Mouse (Mus musculus) right cerebral cortex, adult 2 months (tissue): ENCODE results near the gene Omp.
A peak's percentile ranks its signal among the peaks of the same experiment; 100 is the strongest.

Experiments used
- DNase-seq, 2 experiments: peaks; one replicate each; pipeline ENCODE4 v3.0.0; 2021 to 2022; ENCODE audit warnings: low spot score in 2 of 2

Omp gene

DNA sequence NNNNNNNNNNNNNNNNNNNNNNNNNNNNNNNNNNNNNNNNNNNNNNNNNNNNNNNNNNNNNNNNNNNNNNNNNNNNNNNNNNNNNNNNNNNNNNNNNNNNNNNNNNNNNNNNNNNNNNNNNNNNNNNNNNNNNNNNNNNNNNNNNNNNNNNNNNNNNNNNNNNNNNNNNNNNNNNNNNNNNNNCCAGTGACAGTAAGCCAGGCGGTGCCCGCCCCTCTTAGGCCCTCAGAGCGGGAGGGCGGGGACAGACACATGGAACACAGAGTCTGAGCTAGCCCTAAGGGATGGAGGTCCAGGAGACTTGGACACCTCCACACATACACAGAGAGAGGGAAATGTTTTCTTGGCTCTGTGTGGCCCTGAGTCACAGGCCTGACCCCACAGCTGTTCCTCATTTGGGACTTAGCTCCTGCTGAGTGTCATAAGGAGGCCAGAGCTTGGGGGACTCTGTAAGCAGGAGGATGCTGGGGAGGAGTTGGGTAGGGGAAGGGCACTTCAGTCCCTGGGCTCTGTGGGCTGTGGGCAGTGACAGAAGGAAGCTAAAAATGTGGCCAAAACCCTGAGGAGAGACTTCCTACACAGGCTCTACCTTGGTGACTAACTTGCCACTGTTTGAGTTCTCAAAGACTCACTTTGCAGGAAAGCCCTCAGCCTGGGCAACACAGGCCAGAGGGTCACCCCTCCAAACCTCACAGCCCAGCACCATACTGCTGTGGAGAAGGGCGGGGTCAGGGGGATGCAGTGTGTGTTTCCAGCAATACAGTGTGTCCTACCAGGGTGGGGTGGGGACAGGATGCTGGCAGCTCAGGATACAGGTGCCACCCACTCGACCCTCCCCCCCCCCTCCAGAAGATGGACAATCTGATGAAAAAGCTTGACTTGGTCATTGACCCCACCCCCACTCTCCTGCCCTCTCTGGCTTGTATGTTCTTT lies 26.1 kb upstream of the Omp start:
- DNase-seq = peak; percentile 31

DNA sequence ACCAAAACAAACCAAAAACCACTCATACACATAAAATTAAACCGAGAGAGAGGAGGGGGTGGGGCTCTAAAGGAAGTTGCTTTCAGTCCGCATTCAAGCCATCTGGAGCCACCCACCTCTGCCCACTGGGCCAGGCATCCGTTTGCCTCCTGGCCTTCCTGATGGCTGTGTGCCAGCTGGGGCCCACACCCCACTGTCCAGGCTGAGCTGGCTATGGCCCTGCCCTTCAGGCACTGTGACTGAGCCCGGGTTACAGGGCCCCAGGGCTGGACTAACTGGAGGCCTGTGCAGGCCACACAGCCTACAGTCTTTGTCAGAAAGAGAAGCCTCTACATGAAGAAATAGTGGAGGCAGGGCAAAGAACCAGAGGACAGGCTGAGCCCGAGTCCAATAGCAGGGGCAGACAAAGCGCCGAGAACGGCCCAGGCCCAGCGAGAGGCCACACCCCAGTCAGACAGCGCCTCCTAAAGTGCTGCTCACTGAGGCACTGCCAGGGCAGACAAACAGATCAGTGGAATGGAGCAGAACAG lies 19.8 kb upstream of the Omp start:
- no peak for DNase-seq

GRCm38 (mm10) chr7:98164382-98164998 lies 19.2 kb upstream of the Omp start:
- DNase-seq = no peak

- DNase-seq = no peak
Measured at GRCm38 (mm10) chr7:98163700-98164099, 18.4 kb upstream of the Omp start.

- no peak for DNase-seq
Measured at GRCm38 (mm10) chr7:98162239-98162638, 16.9 kb upstream of the Omp start.

DNA sequence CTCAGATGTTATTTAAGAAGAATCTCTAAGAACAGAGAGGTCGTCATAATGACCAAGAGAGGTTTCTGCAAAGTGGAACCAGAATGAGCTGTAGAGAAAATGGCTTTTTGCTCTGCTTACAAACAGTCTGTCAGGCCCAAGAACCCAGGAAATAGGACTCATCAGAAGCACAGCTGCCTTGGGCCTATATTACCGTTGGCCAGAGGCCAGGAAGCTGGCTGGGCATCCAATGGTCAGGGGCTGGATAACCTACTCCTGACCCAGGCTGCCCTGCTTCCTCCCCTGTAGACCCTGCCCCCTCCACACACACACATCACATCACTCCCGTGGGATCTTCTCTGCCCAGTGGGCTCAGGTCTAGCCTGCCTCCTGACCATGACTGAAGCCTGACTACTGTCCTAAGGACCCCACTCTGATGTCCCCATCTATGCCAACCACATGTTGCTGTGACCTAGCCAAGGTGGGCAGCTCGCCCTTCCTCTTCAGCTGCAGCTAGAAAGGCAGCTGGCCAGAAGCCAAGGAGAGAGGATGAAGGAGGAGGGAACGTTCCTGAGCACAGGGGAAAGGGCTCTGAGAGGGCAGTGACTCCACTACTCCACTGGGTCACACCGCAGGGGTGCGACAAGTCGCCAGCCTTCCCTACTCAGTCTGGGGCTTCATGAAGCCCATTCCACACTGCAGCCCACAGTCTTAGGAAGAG lies 14.9 kb upstream of the Omp start:
- no peak for DNase-seq

DNA sequence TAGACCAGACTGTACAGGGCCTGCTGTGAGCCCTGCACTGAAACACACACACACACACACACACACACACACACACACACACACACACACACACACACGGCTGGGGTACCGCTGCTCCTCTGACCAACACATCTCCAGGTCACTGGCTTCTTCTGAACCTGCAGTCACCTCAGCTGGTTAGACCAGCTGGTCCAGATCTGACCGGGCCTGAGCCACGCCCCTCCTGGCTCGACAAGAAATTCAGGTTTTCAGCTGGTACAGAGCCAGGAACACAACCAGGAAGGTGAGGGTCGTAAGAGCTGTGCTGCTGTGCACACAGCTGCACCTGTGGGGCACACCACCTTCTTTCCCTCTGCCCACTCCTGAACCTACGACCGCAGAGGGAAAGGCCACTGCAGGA lies 13.2 kb upstream of the Omp start:
- no peak for DNase-seq

DNA sequence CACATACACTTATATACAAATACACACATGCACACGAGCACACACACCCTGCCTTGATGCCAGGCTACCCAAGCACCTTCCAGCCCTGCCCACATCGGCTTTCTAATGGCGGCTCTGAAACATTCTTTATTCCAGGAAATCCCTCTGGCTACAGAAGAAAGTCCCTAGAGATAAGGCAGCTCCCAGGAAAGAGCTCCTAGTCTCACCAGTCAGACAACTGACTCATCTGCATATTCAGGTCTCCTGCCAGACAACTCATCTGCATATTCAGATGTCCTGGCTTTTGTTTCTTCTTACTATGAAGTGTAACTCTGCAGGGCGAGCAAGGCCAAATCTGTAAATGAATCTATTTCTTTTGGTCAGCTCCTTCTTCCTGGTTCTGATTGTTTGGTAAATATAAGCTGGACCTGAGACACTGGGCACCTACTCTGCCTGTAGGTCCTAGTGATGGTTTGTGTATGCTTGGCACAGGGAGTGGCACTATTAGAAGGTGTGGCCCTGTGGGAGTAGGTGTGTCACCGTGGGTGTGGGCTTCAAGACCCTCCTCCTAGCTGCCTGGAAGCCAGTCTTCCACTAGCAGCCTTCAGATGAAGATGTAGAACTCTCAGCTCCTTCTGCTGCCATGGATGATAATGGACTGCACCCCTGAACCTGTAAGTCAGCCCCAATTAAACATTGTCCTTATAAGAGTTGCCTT lies 12.5 kb upstream of the Omp start:
- no peak for DNase-seq

DNA sequence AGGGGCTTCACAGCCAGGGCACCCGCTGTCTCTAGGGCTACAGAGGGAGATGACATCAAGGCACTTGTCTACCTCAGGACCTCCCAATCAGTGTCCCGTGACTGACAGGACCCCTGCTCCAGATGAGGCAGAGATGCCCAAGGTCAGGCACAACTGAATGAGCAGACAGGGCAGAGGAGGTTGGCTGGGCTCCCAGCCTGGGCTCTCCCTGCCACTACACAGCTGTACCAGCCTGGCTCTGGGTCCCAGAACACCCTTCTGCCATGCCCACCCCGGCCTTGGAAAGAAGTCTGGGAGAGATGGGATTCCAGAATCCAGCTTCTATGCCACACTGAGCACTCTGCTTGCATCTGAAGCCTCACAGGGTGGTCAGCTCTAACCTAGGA lies 11.0 kb upstream of the Omp start:
- no peak for DNase-seq

DNA sequence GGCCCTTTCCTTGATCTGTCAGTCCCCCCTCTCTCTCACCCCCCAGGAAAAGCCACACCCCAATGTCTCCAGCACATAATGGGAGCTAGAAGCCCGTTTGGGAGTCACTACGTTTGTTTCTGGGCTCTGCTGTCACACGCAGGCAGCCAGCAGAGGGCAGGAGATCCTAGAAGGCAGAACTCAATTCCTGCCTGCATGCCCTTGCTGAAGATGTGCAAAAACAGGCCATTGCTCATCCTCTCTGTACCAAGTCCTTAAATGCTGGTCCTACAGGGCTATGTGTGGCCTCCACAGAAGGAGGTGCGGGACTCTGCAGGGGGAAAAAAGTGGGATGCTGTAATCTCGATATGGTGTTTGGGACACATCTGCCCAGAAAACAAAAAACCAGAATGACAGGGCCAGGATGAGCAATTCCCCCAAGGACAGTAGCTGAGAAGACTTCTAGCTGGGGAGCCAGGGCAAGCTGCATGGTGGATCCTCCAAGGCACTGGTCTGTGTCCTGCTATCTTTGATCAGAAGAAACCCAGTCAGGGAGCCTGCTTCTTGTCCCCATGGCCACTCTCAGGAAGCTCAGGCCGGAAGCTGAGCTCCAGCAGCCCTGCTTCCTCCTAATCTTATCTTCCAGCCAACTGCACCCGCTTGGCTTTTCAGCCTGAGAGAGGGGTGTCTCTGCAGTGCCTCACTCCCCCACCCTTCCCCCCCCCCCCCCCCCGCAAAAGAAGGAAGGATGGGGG lies 10.4 kb upstream of the Omp start:
- DNase-seq = peak; percentile 73 to 74

DNA sequence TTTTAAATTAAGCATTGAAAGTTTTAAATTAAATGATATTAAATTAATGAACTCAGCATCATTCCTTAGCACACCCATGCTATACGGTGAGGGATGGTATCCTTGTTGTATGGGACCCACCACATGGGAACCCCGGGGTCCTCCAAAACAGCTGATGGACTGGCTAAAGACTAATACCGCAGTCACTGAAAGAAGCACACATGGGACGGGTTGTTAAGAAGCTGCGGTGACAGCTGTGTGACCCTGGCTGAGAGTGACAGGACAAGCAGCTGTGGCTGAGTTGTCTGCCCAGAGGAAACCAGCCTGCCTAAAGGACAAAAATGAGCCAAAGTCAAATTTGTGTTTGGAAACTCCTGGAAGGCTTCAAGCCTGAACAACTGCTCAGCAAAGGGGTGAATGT lies 8.6 kb upstream of the Omp start:
- DNase-seq = no peak

DNA sequence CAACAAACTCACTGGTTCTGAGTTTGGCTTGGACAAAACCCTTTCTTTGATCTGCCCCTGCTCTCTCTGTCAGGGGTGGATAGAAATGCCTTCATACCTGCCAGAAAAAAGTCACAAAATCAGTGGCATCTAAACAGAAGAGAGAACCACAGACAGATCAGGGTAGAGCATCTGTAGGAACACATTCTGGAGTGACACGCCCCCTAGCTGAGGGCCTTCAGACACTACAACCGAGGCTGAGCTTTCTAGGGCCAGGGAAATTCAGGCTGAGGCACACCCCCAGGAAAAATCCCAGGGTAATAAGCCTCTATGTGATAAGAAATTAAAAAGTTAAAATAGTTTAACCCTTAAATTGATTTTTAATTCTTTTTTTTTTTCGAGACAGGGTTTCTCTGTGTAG lies 8.0 kb upstream of the Omp start:
- no peak for DNase-seq

DNA sequence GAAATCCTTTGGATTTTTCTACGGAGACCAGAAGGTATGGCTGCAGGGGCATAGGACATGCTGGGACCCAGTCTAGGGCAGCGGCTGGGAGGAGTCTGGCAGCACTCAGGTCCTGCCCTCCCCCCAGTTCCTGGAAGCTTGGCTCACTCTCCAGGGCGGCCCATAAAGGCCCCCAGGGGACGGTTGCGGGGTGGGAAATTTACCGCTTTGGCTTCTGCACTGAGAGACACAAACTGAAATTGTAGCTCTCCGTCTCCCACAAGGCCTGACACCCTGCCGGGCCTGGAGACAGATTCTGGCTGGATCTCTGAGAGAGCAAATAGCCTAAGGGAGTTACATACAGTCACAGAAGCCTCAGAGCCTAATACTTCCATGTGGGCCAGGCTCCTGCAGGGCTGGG lies 7.1 kb upstream of the Omp start:
- DNase-seq = no peak

GRCm38 (mm10) chr7:98150525-98150924 lies 5.2 kb upstream of the Omp start:
- no peak for DNase-seq

DNA sequence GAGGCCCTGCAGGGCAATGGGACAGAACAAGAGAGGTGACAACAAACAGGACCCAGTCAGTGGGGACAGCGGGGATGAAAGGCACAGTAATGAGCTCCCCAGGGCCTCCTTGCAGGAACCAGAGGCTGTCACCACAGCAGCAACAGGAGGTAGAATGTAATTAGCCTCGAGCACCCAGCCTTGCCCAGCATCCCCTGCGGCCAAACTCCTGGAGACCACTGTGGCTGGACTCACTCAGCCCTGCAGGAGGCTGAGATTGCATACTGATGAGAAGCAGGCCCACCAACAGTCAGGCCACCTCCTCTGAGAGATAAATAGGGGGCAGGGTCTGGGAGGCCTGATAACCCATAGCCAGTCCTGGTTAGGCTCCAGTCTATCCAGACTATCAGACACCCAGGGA lies 4.5 kb upstream of the Omp start:
- no peak for DNase-seq

- DNase-seq = no peak
Measured at GRCm38 (mm10) chr7:98148721-98149407, 3.6 kb upstream of the Omp start.

DNA sequence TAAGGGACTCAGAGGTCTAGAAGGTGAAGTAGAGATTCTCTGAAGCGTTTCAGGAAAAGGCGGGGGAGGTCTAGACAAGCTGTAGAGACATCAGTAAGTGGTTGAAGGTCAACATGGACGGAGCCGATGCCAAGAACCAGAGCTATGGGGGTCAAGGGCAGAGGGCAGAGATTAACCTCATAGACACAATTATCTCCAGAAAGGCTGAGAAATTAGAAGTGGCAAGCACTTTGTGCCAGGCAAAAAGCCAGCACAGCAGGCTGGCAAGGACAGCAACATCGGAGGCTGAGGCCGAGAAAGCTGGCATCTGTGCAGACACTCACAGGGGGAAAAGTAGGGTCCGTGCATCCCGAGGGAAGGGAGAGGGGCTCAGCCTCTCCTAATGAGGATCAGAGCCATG lies 2.5 kb upstream of the Omp start:
- DNase-seq = no peak

- DNase-seq = peak in 1 of 2 experiments; percentile 47
Measured at GRCm38 (mm10) chr7:98146447-98146845, 1.1 kb upstream of the Omp start.

DNA sequence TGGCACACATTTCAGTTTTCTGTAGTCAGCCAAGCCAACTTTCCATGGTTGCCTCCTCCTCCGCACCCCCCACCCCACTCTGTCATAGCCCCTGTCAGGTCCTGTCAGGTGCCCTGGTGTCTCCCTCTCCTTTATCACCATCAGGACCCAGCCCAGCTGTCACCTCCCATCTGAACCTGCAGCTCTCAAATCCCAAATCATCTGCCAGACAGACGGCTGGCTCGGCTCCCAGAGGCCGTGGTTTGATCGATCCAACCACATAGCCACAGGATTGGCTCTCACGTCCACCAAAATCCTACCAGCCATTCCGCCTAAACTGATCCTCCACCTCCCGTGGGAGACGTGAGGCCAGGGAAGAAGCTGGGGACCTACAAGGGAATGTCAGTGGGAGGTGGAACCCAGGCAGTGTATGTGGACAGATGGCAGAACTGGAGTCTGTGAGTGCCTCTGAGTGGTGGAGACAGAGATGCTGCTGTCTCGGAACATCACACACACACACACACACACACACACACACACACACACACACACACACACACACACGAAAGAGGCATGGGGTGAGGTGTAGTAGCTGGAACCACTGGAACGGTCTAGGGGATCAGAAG lies 642 bp upstream of the Omp start:
- DNase-seq = no peak

GRCm38 (mm10) chr7:98142648-98143047 lies 2.7 kb downstream of the Omp start:
- no peak for DNase-seq
